Mouse (Mus musculus) lung, postnatal 14 days (tissue): ENCODE data around the gene Galntl6.

Experiments used
- DNase-seq: peaks from one replicate; pipeline ENCODE4 v3.0.0; 2021

Galntl6 gene

GRCm38 (mm10) chr8:58912196-58912839 is at the start of gene Galntl6:
Galntl6 (minus strand) TSS chr8:58912640.
- no peak for DNase-seq

DNA sequence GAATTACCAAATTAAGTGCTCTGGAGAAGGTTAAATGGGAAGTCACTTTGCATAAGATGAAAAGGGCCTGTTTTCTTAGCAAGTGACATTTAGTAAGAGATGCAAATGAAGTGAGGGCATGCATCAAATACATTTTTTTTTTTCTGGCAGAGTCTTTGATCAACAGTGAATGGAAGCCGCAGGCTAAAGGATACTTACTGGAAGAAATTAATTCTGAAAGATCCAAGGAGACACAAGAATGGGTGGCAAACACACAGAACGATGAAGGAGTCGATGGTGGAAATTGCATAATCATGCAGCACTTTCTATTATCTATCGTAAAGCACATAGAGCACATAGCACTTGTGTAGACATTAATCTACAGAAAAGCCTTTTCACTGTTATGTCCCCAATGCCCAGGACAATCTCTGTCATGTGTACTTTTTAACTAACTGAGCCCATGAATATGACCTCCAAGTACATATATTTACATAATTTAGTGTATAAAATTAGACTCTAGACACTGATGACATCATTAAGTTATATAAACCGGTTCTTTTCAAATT is 44.8 kb upstream of the Galntl6 start:
- no peak for DNase-seq

DNA sequence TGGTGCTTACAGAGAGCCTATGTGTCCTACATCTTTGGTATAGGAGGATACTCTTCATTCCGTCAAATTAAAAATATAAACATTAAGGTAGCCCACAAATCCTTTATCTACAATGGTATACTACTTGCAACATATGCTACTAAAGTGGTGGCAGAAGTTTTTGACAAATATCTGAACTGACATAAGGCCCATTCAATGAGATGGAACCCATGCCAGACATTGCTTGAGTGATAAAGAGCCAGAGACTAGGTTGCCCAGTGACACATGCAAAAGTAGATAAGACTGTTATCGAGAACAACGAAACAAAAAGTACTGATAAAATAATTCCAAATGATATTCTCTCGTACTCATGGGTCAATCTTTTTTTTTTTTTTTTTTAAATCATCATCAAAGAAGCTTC is 31.3 kb upstream of the Galntl6 start:
- no peak for DNase-seq

DNA sequence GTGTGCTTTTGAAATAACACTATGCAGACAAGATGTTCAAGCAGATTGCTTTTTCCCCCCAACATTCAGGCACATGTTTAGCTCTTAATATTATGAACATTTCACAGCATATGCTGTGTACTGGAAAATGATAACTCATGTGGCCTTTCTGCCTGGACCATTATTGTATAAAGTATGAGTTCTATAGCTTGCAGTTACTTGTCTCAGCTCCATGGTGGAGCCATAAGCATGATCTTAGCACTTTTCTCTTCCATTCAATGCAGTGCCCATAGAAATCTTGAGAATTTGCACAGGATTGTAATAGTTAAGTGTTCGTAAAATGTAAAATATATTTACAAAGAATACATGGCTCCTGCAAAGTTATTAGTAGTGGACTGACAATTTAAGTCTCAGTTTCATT is 18.6 kb upstream of the Galntl6 start:
- DNase-seq: no peak

DNA sequence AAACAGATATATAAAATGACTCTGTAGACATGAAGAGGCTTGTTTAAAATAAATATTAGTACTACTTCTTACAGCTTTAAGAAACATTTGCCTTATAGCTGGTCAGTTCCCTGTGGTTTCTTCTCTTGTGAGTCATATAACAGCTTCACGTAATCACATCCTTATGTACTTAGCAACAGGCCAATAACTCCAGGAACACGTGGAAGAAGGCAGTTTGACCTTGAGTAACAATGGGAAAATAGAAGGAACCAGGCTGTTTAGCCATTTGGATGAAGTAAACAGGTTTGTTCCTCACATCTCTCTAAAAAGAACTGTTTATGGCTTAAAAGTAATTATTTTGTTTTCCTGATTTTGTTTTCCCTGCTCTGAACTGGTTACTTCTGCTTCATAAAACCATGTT is 2.7 kb upstream of the Galntl6 start:
- DNase-seq: no peak

GRCm38 (mm10) chr8:58913640-58913968 is 1.2 kb upstream of the Galntl6 start:
- no peak for DNase-seq

DNA sequence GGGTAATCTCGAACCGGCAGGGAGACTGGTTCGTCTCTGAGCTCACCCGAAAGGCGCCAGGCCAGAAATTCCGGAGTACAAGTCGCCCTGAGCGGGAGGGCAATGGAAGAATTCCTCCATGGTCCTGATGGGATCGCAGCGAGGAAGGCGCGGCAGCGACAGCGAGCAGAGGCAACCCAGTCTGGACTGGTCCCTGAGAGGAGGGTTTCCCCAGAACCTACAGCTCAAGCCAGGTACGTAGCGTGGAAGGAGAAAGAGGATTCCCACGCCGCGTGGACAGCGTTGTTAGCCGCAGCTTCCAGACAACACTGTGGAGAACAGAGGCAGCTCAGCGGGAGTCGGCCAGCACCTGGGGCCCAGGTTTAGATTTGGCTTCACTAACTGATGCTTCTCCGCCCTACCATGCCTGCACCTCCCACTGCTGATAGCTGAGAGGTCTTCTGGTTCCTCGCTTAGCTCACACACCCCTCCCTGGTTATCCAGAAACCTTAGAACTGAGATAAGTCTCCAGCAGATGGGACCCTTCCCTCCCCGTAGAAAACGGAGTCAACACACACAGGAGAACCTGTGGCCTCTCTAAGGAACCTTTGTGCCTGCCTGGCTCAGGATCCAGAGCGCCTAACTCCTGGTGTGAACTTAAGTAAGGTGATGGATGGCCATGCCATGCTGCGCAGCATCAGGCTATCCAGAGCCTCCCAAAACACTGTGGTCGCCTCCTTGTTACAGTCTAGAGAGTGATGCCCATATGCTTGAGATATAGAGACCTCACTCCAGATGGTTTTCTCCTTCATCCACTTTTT is 600 bp upstream of the Galntl6 start:
- no peak for DNase-seq

- DNase-seq: no peak
Measured at GRCm38 (mm10) chr8:58911677-58912076, 763 bp downstream of the Galntl6 start, which contains the start of gene BC030500. BC030500 (plus strand) TSS chr8:58911755.

DNA sequence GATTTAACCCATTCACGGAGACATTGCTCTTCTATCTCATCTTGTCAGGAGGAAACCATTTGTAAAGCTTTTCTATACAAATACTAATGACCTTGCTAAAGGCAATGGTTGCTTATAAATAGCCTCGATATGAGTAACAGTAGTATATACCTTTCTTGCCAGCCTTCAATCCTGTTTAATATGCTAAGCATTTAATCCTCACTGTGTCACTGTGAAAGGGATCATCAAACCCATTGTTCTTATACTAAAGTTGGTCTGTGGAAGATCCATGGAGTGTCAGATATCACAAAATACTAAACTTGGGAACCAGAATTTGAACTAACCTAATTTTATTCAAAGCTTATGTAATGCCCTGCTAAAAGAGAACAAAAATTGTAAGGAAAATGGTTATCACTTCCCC is 8.0 kb downstream of the Galntl6 start:
- DNase-seq: no peak

DNA sequence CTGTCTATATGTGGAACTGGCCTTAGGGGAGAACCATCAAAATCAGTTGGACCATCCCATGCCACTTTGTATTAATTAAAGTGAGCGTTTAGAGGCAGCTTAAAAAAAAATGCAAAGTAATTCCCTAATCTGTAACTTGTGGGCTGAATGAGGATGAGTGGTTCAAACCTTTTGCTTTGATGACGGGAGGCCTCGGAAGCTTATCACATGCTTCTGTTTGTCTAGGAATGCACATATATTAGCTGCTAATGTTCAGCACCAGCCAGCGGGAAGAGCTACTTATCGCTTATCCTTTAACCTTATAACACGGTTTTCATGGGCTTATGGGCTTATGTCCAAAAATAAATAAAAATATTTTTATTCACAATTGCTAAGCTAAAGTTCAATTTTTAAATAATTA is 16.5 kb downstream of the Galntl6 start:
- DNase-seq: no peak

DNA sequence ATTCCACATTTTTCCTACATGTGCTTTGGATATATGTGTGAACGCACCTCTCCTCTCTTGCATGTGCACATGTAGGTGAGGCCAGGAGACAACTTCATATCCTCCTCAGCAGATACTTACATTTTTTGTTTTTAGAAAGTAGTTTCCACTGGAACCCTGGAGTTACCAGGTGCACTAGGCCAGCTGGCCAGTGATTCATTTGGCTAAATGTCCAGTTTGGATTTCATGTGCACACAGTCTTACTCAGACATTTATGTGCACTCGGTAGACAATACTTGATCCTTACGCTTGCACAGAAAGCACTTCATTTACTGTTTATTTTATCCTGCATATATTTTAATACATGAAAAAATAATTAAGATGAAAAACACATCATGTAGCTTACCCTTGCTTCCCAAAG is 21.8 kb downstream of the Galntl6 start:
- no peak for DNase-seq

DNA sequence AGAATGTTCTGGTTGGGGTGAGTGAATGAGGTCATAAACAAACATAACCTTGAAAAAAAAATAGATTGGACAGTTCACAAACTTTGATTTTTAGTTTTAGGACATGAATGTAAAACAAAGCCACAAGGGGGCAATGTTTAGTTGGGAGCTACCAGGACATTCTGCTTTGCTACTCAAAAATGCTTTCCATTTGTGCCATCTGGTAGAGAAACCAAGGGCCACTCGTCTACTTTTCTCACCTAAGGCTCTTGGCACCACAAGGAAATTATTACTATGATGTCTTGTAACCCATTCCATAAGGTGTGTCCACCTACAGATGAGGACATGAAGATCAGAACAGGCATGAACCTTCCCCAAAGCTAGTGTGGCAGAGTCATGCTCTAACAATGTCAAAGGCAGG is 26.0 kb downstream of the Galntl6 start:
- DNase-seq: no peak

- no peak for DNase-seq
Measured at GRCm38 (mm10) chr8:58824347-58824746, 88.1 kb downstream of the Galntl6 start.

- no peak for DNase-seq
Measured at GRCm38 (mm10) chr8:58805190-58805589, 107.2 kb downstream of the Galntl6 start.

- no peak for DNase-seq
Measured at GRCm38 (mm10) chr8:58801847-58802246, 110.6 kb downstream of the Galntl6 start.

DNA sequence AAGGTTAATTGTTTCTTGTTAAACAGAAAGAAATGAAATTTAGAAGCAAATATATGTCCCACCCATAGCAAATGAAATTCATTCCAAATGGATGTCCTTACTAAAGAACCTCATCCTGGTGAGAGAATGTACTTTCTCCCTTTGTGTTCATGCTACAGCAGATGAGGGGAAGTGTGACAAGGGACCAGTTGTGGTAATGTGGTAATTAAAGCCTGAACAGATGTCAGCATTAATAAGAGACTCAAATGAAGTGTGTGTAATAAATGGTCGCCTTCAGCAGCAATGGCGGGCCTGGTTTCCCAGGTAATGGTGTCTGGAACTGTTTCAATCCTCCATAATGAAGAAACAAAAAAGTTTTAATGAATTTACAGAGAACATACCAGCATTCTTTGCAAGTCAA is 158.7 kb downstream of the Galntl6 start:
- DNase-seq: no peak

GRCm38 (mm10) chr8:58737963-58738362 is 174.5 kb downstream of the Galntl6 start:
- DNase-seq: no peak

DNA sequence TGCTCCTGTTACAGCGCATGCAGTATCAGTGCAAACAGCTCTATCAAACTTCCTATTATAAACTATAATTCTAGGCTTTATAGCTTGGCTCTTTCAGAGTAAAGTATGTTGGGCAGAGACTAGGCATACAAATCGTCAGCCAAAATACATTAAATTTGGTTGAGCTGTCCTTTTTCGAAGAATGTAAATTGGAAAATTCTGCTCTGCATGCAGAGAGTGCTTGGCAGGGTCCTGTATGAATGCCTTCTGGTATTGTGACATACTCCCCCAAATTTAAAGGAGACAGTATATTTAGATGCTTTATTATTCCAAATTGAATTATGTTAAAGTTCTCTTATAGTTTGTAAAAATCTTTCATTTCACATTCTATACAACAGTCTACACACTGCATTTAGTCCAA is 220.7 kb downstream of the Galntl6 start:
- no peak for DNase-seq

DNA sequence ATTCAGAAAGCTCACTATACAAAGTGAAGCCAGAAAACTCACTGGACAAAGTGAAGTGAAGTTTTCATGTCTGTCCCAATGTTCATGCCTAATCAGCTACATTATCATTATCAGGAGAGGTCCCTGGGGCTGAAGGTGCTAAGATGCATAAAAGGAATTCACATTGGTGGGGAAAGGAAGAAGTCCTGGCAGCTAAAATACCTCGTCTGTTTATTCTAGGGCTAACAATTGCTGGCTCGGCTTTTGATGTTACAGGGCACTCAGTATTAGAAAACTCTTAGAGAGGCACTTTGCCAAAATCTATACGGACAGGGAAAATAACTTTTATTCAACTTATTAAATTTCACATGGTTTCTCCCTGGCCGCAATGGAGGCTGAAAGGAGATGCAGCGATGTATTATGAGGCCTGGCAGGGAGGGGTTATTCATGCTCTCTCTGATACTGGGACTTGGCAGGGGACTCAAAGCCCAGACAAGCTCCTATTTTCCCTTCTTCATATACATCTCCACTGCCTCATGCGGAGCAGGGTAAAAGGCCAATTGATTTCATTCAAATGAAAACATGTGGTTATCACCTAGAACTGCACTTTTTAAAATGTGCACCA is 234.5 kb downstream of the Galntl6 start:
- DNase-seq: no peak

DNA sequence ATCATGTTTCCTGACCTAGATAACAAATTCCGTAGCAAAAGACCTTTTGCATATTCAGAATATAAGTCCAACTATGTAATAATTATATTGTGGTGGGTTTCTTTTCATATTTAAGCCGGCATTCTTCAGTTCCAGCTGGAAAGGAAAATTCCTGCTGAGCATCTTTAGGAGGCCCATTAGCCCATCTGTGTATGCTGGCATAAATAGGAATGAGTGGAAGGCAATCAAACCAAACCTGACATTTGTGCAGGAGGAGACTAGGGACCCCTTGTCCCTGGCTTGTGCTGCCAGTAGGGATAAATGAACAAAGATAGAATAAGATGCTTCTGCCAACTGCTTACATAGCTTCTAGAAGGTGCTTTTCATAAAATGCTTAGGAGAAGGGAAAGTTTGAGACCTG is 243.4 kb downstream of the Galntl6 start:
- DNase-seq: no peak

- DNase-seq: no peak
Measured at GRCm38 (mm10) chr8:58660019-58660418, 252.4 kb downstream of the Galntl6 start.

- no peak for DNase-seq
Measured at GRCm38 (mm10) chr8:58655631-58656030, 256.8 kb downstream of the Galntl6 start.

DNA sequence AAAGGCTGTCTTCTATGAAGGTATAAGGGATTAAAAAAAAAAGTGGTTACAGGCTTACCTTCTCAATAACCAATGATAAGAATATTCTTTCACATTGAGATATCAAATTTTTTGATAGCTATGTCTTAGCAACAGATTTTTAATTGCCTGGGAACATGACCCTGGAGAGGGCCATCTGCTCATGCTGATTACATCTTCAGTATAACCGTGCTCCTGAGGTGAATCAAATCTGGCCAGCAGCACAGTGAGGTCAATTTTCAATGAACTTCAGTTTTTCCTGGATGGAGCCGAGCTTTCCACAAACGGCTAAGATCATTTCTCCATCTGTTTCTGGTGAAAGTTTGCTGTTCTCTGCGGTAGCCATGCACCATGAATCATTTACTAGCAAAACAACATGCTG is 306.0 kb downstream of the Galntl6 start:
- DNase-seq: no peak

- DNase-seq: no peak
Measured at GRCm38 (mm10) chr8:58604751-58605150, 307.7 kb downstream of the Galntl6 start.
